Mouse (Mus musculus) liver, embryonic 14.5 days (tissue): ENCODE data around the gene Tpst2.

Source experiments
- CTCF ChIP-seq: IDR thresholded peaks from 2 replicates; pipeline ENCODE4 v1.5.1; 2016; ENCODE audit warnings: antibody characterized with exemption, low read depth, control low read depth
- EP300 ChIP-seq: IDR thresholded peaks from 2 replicates; pipeline ENCODE4 v1.6.1; 2016; ENCODE audit warnings: antibody characterized with exemption, low read depth

- no peak for TF ChIP-seq CTCF
- TF ChIP-seq EP300: no peak
Observed at GRCm38 (mm10) chr5:112290536-112290880, 14.0 kb downstream of the Tpst2 start.
